8 mouse cellular contexts compared by ENCODE assay signal in genomic region chr6:88105783-88106611, GRCm38 (mm10). TPM values are rescaled to one million over a fixed set of nuclear protein-coding genes. Genes with fewer than 3 reads are reported as not detected.
DNase-seq lines count a peak whose midpoint lies in the region; ATAC-seq and TF ChIP-seq lines count a peak whose summit lies in the region.

No protein-coding gene starts in this region.

- DNase-seq in ES-CJ7 (ENCODE audit: low read depth, low spot score), result peak; percentile 97
- DNase-seq in cerebellum, adult 8-10 months, result peak; percentile 93
- peak; percentile 98 for DNase-seq in forebrain, postnatal 0 days
- peak; percentile 93 for DNase-seq in heart, postnatal 4 days
- peak; percentile 94 to 97 for DNase-seq in layer of hippocampus, adult 2 months (ENCODE audit: low spot score in 2 of 2)
- peak; percentile 76 for DNase-seq in lung, adult 2 months
- DNase-seq in testis, postnatal 14 days (ENCODE audit: low spot score), result peak; percentile 87

- H3K4me1 ChIP-seq in forebrain, postnatal 0 days (ENCODE audit: insufficient read depth), result peaks cover 4% of the 10 kb centered on the region; the same call in 1 of the 2 replicates
- H3K4me1 ChIP-seq in lung, adult 2 months (ENCODE audit: control insufficient read depth, insufficient read depth, low read length), result peaks cover 3% of the 10 kb centered on the region

- H3K4me2 ChIP-seq in forebrain, postnatal 0 days (ENCODE audit: low read depth), result peak overlapping the region; percentile 45

- peaks cover 38% of the 10 kb centered on the region for H3K36me3 ChIP-seq in forebrain, postnatal 0 days (ENCODE audit: insufficient read depth)

- peak; percentile 99 for TF ChIP-seq CTCF in forebrain, postnatal 0 days (IDR thresholded peaks at IDR 0.05; ENCODE audit: low read depth)
- TF ChIP-seq CTCF in layer of hippocampus, adult 2 months (conservative IDR thresholded peaks at IDR 0.05), result peak; percentile 95
- peak; percentile 95 for TF ChIP-seq CTCF in lung, adult 2 months (IDR thresholded peaks at IDR 0.05; ENCODE audit: insufficient read depth, low read length)

- peak; percentile 50; the same call in 1 of the 2 replicates for TF ChIP-seq POLR2A in lung, adult 2 months (IDR thresholded peaks at IDR 0.05; ENCODE audit: borderline replicate concordance, extremely low read depth, low read depth, low read length)

- ATAC-seq in forebrain, postnatal 0 days, result peak; percentile 98
- peak; percentile 85 for ATAC-seq in neutrophil, adult 5-6 weeks (ENCODE audit: extremely low read depth, insufficient number of reproducible peaks, low FRiP score, poor library complexity, severe bottlenecking)

- no peaks in the 10 kb centered on the region for H3K9me3 ChIP-seq in forebrain, postnatal 0 days (ENCODE audit: low read length)

- no peaks in the 10 kb centered on the region for H3K27me3 ChIP-seq in forebrain, postnatal 0 days (ENCODE audit: insufficient read depth, low read length)

- peak overlapping the region; percentile 16; the same call in 1 of the 2 replicates for H3K4me3 ChIP-seq in forebrain, postnatal 0 days (ENCODE audit: low read depth, low read length)
- peak overlapping the region; percentile 46 for H3K4me3 ChIP-seq in layer of hippocampus, adult 2 months
- H3K4me3 ChIP-seq in lung, adult 2 months (replicated peaks; ENCODE audit: extremely low read depth, low read depth, low read length), result peak overlapping the region; percentile 55

- WGBS in forebrain, postnatal 0 days, result 9% methylated on average over 32 of the region's 32 CpGs
- 11% methylated on average over 32 of the region's 32 CpGs for WGBS in lung, adult 2 months

- H3K27ac ChIP-seq in forebrain, postnatal 0 days (ENCODE audit: low read depth, low read length), result peak overlapping the region; percentile 72
- H3K27ac ChIP-seq in layer of hippocampus, adult 2 months, result peak overlapping the region; percentile 88

- H3K9ac ChIP-seq in forebrain, postnatal 0 days, result peak overlapping the region; percentile 51

RNA-seq across cellular contexts. Expression of gene Rpn1, which starts 21.7 kb away (rescaled TPM):
- 156 and 192 TPM in 2 replicates for total RNA-seq in forebrain, postnatal 0 days (2014; rRNA removed)
- polyA plus RNA-seq in forebrain, postnatal 0 days (2015; fragmentation: Nextera tagmentation; extraction: Ambion mirVana), result 242 and 248 TPM in 2 replicates
- 100 to 1,000 TPM; 128 to 130 TPM for total RNA-seq in heart, postnatal 4 days (2021)
- total RNA-seq in layer of hippocampus, adult 2 months (2021), result 100 to 1,000 TPM; 163 to 174 TPM
- polyA plus RNA-seq in lung, adult 2 months (2012; rRNA removed), result 127 and 179 TPM in 2 replicates
- total RNA-seq in neutrophil, adult 5-6 weeks (2017), result 56.1 and 60.4 TPM in 2 replicates

Comparison
In these comparisons a context has a peak if more than half of its experiments do, and no peak if none do; other contexts are left out.
1. Peak in every context shown above with its lines: DNase-seq, ATAC-seq, H3K4me3 ChIP-seq and H3K27ac ChIP-seq.